11 mouse cellular contexts compared by ENCODE assay signal in genomic region chr6:52004995-52005394, GRCm38 (mm10). TPM values are rescaled to one million over a fixed set of nuclear protein-coding genes. Genes with fewer than 3 reads are reported as not detected.
DNase-seq lines count a peak whose midpoint lies in the region; ATAC-seq and TF ChIP-seq lines count a peak whose summit lies in the region.
"Had no signal": no experiment of that assay in that cellular context is flagged by ENCODE, and none has a peak within 500 bp of the region (broad histone marks: within the 10 kb centered on the region; RNA-seq: fewer than 3 reads in every experiment).

No protein-coding gene starts in this region.

- H3K27me3 ChIP-seq in kidney, embryonic 14.5 days (ENCODE audit: control insufficient read depth, insufficient read depth, low read length): no peaks in the 10 kb centered on the region; the same call in none of the 2 replicates
- H3K27me3 ChIP-seq in midbrain, embryonic 10.5 days (ENCODE audit: low read depth, poor library complexity, severe bottlenecking): peaks cover 100% of the 10 kb centered on the region
- peaks cover 85% of the 10 kb centered on the region for H3K27me3 ChIP-seq in midbrain, embryonic 13.5 days
- peaks cover 12% of the 10 kb centered on the region; the same call in 1 of the 2 replicates for H3K27me3 ChIP-seq in intestine, postnatal 0 days (replicated peaks; ENCODE audit: control insufficient read depth, insufficient read depth, low read length)
- peaks cover 11% of the 10 kb centered on the region for H3K27me3 ChIP-seq in stomach, embryonic 16.5 days (ENCODE audit: control insufficient read depth, insufficient read depth, low read length)
- peaks cover 10% of the 10 kb centered on the region for H3K27me3 ChIP-seq in thymus, adult 2 months (ENCODE audit: control insufficient read depth, insufficient read depth, low read length)

- no peaks in the 10 kb centered on the region for H3K36me3 ChIP-seq in kidney, embryonic 14.5 days (ENCODE audit: control insufficient read depth, insufficient read depth, low read length)
- H3K36me3 ChIP-seq in midbrain, embryonic 10.5 days: no peaks in the 10 kb centered on the region
- no peaks in the 10 kb centered on the region for H3K36me3 ChIP-seq in midbrain, embryonic 13.5 days
- no peaks in the 10 kb centered on the region for H3K36me3 ChIP-seq in intestine, postnatal 0 days (ENCODE audit: control insufficient read depth, insufficient read depth)
- H3K36me3 ChIP-seq in stomach, embryonic 16.5 days (ENCODE audit: control insufficient read depth, insufficient read depth, low read length): no peaks in the 10 kb centered on the region
- no peaks in the 10 kb centered on the region for H3K36me3 ChIP-seq in thymus, adult 2 months (ENCODE audit: control insufficient read depth, insufficient read depth, low read length)
- H3K36me3 ChIP-seq: midbrain, embryonic 15.5 days had no signal

- DNase-seq in kidney, adult 11 months: no peak
- peak; percentile 26 for DNase-seq in midbrain, embryonic 10.5 days (ENCODE audit: low spot score)
- DNase-seq in thymus, adult 2 months: no peak
- no peak for DNase-seq in right cerebral cortex, postnatal 4 days
- DNase-seq: cerebellum, adult 9-10 months; heart, adult 18-20 months had no signal

- H3K4me1 ChIP-seq in kidney, embryonic 14.5 days (ENCODE audit: control insufficient read depth, insufficient read depth, low read length): peaks cover 19% of the 10 kb centered on the region
- 0 out of 2 replicates have a peak, but pooled peaks cover 2% of the 10 kb centered on the region for H3K4me1 ChIP-seq in midbrain, embryonic 10.5 days
- no peaks in the 10 kb centered on the region for H3K4me1 ChIP-seq in midbrain, embryonic 13.5 days (replicated peaks)
- no peaks in the 10 kb centered on the region for H3K4me1 ChIP-seq in intestine, postnatal 0 days (replicated peaks; ENCODE audit: control insufficient read depth, insufficient read depth, low read length)
- 0 out of 2 replicates have a peak, but pooled peaks cover 4% of the 10 kb centered on the region for H3K4me1 ChIP-seq in stomach, embryonic 16.5 days (ENCODE audit: control insufficient read depth, insufficient read depth, low read length)
- no peaks in the 10 kb centered on the region for H3K4me1 ChIP-seq in thymus, adult 2 months (replicated peaks; ENCODE audit: control insufficient read depth, insufficient read depth, low read length)
- H3K4me1 ChIP-seq: midbrain, embryonic 15.5 days had no signal

- no peak overlapping the region for H3K4me3 ChIP-seq in kidney, embryonic 14.5 days (ENCODE audit: low read length)
- H3K4me3 ChIP-seq in midbrain, embryonic 10.5 days: no peak overlapping the region
- H3K4me3 ChIP-seq in midbrain, embryonic 13.5 days (replicated peaks): no peak overlapping the region
- H3K4me3 ChIP-seq in intestine, postnatal 0 days (ENCODE audit: low read depth, low read length): no peak overlapping the region
- H3K4me3 ChIP-seq in stomach, embryonic 16.5 days (replicated peaks; ENCODE audit: low read length): peak overlapping the region; percentile 15; the same call in 1 of the 2 replicates
- no peak overlapping the region for H3K4me3 ChIP-seq in thymus, adult 2 months (ENCODE audit: control insufficient read depth, insufficient read depth, low read length)
- H3K4me3 ChIP-seq: midbrain, embryonic 15.5 days had no signal

- TF ChIP-seq POLR2A in thymus, adult 2 months (IDR thresholded peaks at IDR 0.05; ENCODE audit: control insufficient read depth, extremely low read depth, insufficient read depth, low read length, poor library complexity): no peak

- H3K9ac ChIP-seq in kidney, embryonic 14.5 days (ENCODE audit: low read depth, low read length): peak overlapping the region; percentile 23; the same call in 1 of the 2 replicates
- no peak overlapping the region for H3K9ac ChIP-seq in midbrain, embryonic 13.5 days (replicated peaks)
- no peak overlapping the region for H3K9ac ChIP-seq in intestine, postnatal 0 days (ENCODE audit: low read depth, low read length)
- peak overlapping the region; percentile 36; the same call in 1 of the 2 replicates for H3K9ac ChIP-seq in stomach, embryonic 16.5 days (ENCODE audit: low read length)
- H3K9ac ChIP-seq: midbrain, embryonic 15.5 days had no signal

- H3K27ac ChIP-seq in kidney, embryonic 14.5 days (ENCODE audit: low read depth, low read length): no peak overlapping the region
- H3K27ac ChIP-seq in midbrain, embryonic 10.5 days (replicated peaks): no peak overlapping the region
- H3K27ac ChIP-seq in midbrain, embryonic 13.5 days: no peak overlapping the region
- H3K27ac ChIP-seq in intestine, postnatal 0 days (ENCODE audit: low read depth, low read length): no peak overlapping the region
- H3K27ac ChIP-seq in stomach, embryonic 16.5 days (ENCODE audit: low read length): no peak overlapping the region
- H3K27ac ChIP-seq in thymus, adult 2 months (ENCODE audit: control insufficient read depth, insufficient read depth, low read length): no peak overlapping the region
- H3K27ac ChIP-seq: midbrain, embryonic 15.5 days had no signal

- WGBS in kidney, embryonic 14.5 days: 34% methylated on average over 3 of the region's 3 CpGs
- 28% methylated on average over 3 of the region's 3 CpGs for WGBS in midbrain, embryonic 10.5 days
- 26% methylated on average over 3 of the region's 3 CpGs for WGBS in midbrain, embryonic 13.5 days
- WGBS in intestine, postnatal 0 days: 63% methylated on average over 3 of the region's 3 CpGs
- 53% methylated on average over 3 of the region's 3 CpGs for WGBS in stomach, embryonic 16.5 days
- WGBS in thymus, adult 2 months: 41% methylated on average over 3 of the region's 3 CpGs

- TF ChIP-seq CTCF in intestine, postnatal 0 days (IDR thresholded peaks at IDR 0.05; ENCODE audit: low read depth): no peak
- TF ChIP-seq CTCF in thymus, adult 2 months (IDR thresholded peaks at IDR 0.05; ENCODE audit: borderline replicate concordance, control insufficient read depth, extremely low read depth, insufficient read depth, low read length, poor library complexity): no peak

- no peak for ATAC-seq in kidney, embryonic 14.5 days (ENCODE audit: low FRiP score, low TSS enrichment)
- no peak for ATAC-seq in midbrain, embryonic 13.5 days
- ATAC-seq in intestine, postnatal 0 days: no peak
- no peak for ATAC-seq in stomach, embryonic 16.5 days (ENCODE audit: insufficient read depth, low FRiP score)
- ATAC-seq: midbrain, embryonic 15.5 days had no signal

- peak overlapping the region; percentile 17 for H3K4me2 ChIP-seq in kidney, embryonic 14.5 days (replicated peaks; ENCODE audit: low read depth, low read length)
- H3K4me2 ChIP-seq in midbrain, embryonic 13.5 days (replicated peaks): no peak overlapping the region
- peak overlapping the region; percentile 52 for H3K4me2 ChIP-seq in intestine, postnatal 0 days (replicated peaks; ENCODE audit: low read depth)
- peak overlapping the region; percentile 37 for H3K4me2 ChIP-seq in stomach, embryonic 16.5 days (ENCODE audit: low read depth, low read length)
- H3K4me2 ChIP-seq: midbrain, embryonic 15.5 days had no signal

- no peaks in the 10 kb centered on the region for H3K9me3 ChIP-seq in kidney, embryonic 14.5 days (ENCODE audit: control insufficient read depth, low read length)
- H3K9me3 ChIP-seq in midbrain, embryonic 10.5 days (replicated peaks): no peaks in the 10 kb centered on the region
- H3K9me3 ChIP-seq in midbrain, embryonic 13.5 days: no peaks in the 10 kb centered on the region
- H3K9me3 ChIP-seq in intestine, postnatal 0 days (ENCODE audit: control insufficient read depth): no peaks in the 10 kb centered on the region
- no peaks in the 10 kb centered on the region for H3K9me3 ChIP-seq in stomach, embryonic 16.5 days (replicated peaks; ENCODE audit: control insufficient read depth, low read length)
- H3K9me3 ChIP-seq: midbrain, embryonic 15.5 days had no signal

RNA-seq across cellular contexts. Expression of gene Skap2, which starts 7.4 kb away (rescaled TPM):
- polyA plus RNA-seq in kidney, embryonic 14.5 days (2014; fragmentation: Nextera tagmentation; extraction: Ambion mirVana): 29.2 and 33.8 TPM in 2 replicates
- 8.6 and 10.2 TPM in 2 replicates for polyA plus RNA-seq in midbrain, embryonic 10.5 days (2016; fragmentation: Nextera tagmentation; extraction: Ambion mirVana)
- polyA plus RNA-seq in midbrain, embryonic 13.5 days (2015; fragmentation: Nextera tagmentation; extraction: Ambion mirVana): 5.3 and 5.4 TPM in 2 replicates
- polyA plus RNA-seq in intestine, postnatal 0 days (2015; fragmentation: Nextera tagmentation; extraction: Ambion mirVana): 40.3 and 45.4 TPM in 2 replicates
- polyA plus RNA-seq in stomach, embryonic 16.5 days (2015; fragmentation: Nextera tagmentation; extraction: Ambion mirVana): 42.0 and 44.6 TPM in 2 replicates
- polyA plus RNA-seq in thymus, adult 2 months (2012; rRNA removed): 5.8 and 8.9 TPM in 2 replicates

Comparison
In these comparisons a context has a peak if more than half of its experiments do, and no peak if none do; other contexts are left out.
1. H3K9ac ChIP-seq: peak in kidney, embryonic 14.5 days (single experiment) and stomach, embryonic 16.5 days (single experiment); none in midbrain, embryonic 13.5 days (single experiment) and intestine, postnatal 0 days (single experiment).